Mouse (Mus musculus) spleen, adult 18-20 months (tissue): ENCODE measurements around the gene Crb2.

Experiments
- DNase-seq, 2 experiments: peaks; one replicate each; pipeline ENCODE4 v3.0.0; 2022; ENCODE audit warnings: mixed read lengths in 2 of 2

Gene Crb2

GRCm38 (mm10) chr2:37776016-37776415 is at the start of gene Crb2:
Crb2 (plus strand) TSS chr2:37776249.
- no peak for DNase-seq

- no peak for DNase-seq
Observed at GRCm38 (mm10) chr2:37731241-37731801, 44.7 kb upstream of the Crb2 start.

- DNase-seq, result no peak
Observed at GRCm38 (mm10) chr2:37734979-37735806, 40.9 kb upstream of the Crb2 start.

- no peak for DNase-seq
Observed at GRCm38 (mm10) chr2:37735807-37736188, 40.3 kb upstream of the Crb2 start.

- no peak for DNase-seq
Observed at GRCm38 (mm10) chr2:37741806-37742554, 34.1 kb upstream of the Crb2 start.

- DNase-seq, result no peak
Observed at GRCm38 (mm10) chr2:37744773-37745395, 31.2 kb upstream of the Crb2 start.

- DNase-seq, result no peak
Observed at GRCm38 (mm10) chr2:37746293-37747049, 29.6 kb upstream of the Crb2 start.

- DNase-seq, result no peak
Observed at GRCm38 (mm10) chr2:37747909-37748308, 28.1 kb upstream of the Crb2 start.

- no peak for DNase-seq
Observed at GRCm38 (mm10) chr2:37748442-37749066, 27.5 kb upstream of the Crb2 start.

- no peak for DNase-seq
Observed at GRCm38 (mm10) chr2:37749323-37749722, 26.7 kb upstream of the Crb2 start.

GRCm38 (mm10) chr2:37751114-37751513 is 24.9 kb upstream of the Crb2 start:
- no peak for DNase-seq

GRCm38 (mm10) chr2:37756220-37756930 is 19.7 kb upstream of the Crb2 start:
- DNase-seq, result no peak

GRCm38 (mm10) chr2:37757016-37757415 is 19.0 kb upstream of the Crb2 start:
- no peak for DNase-seq

- DNase-seq, result no peak
Observed at GRCm38 (mm10) chr2:37757784-37758183, 18.3 kb upstream of the Crb2 start.

- no peak for DNase-seq
Observed at GRCm38 (mm10) chr2:37758343-37759015, 17.6 kb upstream of the Crb2 start.

- DNase-seq, result no peak
Observed at GRCm38 (mm10) chr2:37760633-37761032, 15.4 kb upstream of the Crb2 start.

- no peak for DNase-seq
Observed at GRCm38 (mm10) chr2:37763638-37764037, 12.4 kb upstream of the Crb2 start.

- no peak for DNase-seq
Observed at GRCm38 (mm10) chr2:37764514-37764913, 11.5 kb upstream of the Crb2 start.

- peak; percentile 68 to 80 for DNase-seq
Observed at GRCm38 (mm10) chr2:37765082-37765483, 11.0 kb upstream of the Crb2 start.

- no peak for DNase-seq
Observed at GRCm38 (mm10) chr2:37766027-37766761, 9.9 kb upstream of the Crb2 start.
